In the genomic region with DNA sequence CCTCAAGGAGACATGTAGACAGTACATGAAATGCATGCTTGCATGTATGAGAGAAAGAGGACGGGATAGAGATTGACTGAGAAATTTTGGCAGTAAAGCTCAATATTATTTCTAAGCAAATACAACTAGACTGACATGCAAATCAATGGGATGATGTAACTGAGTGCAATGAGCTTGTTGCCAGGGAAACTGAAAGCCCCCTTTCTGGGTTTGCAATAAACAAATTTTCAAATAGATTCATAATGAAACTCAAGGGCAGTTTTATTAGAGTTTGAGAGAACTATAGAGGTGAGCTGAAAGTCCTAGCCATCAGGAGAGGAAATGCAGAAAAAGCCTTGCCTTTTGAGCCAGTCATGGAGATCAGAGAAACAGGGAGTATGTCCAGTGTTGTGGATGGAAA, we compare ENCODE assay signal across 24 mouse cellular contexts.
"Had no signal": no experiment of that assay in that cellular context is flagged by ENCODE, and none has a peak within 500 bp of the region (broad histone marks: within the 10 kb centered on the region; RNA-seq: fewer than 3 reads in every experiment).

No protein-coding gene starts in this region.

- DNase-seq: kidney, adult 11 months; kidney, adult 8-10 months; kidney, postnatal 10 days; kidney, postnatal 36 days; liver; lung, embryonic 14.5 days; lung, postnatal 10 days; lung, postnatal 36 days; right cerebral cortex, adult 18-20 months; right cerebral cortex, postnatal 25 days; spleen, adult 18-20 months; thymus, postnatal 36 days had no signal

- H3K9me3 ChIP-seq: intestine, embryonic 15.5 days; kidney, embryonic 15.5 days; limb, embryonic 10.5 days; limb, embryonic 13.5 days; liver, embryonic 12.5 days; liver, embryonic 15.5 days; megakaryocyte, embryonic 14.5 days; midbrain, embryonic 15.5 days; neural tube, embryonic 12.5 days; neural tube, embryonic 15.5 days; stomach, embryonic 15.5 days had no signal

- H3K9ac ChIP-seq: intestine, embryonic 15.5 days; kidney, embryonic 15.5 days; limb, embryonic 13.5 days; liver, embryonic 12.5 days; liver, embryonic 15.5 days; lung, embryonic 14.5 days; midbrain, embryonic 15.5 days; neural tube, embryonic 12.5 days; neural tube, embryonic 15.5 days; stomach, embryonic 15.5 days had no signal

- H3K27me3 ChIP-seq: intestine, embryonic 15.5 days; kidney, embryonic 15.5 days; limb, embryonic 13.5 days; liver, embryonic 12.5 days; liver, embryonic 15.5 days; megakaryocyte, embryonic 14.5 days; midbrain, embryonic 15.5 days; neural tube, embryonic 12.5 days; neural tube, embryonic 15.5 days; stomach, embryonic 15.5 days had no signal

- H3K4me3 ChIP-seq: intestine, embryonic 15.5 days; kidney, embryonic 15.5 days; limb, embryonic 10.5 days; limb, embryonic 13.5 days; liver, embryonic 12.5 days; liver, embryonic 15.5 days; megakaryocyte, embryonic 14.5 days; midbrain, embryonic 15.5 days; neural tube, embryonic 12.5 days; neural tube, embryonic 15.5 days; stomach, embryonic 15.5 days had no signal

- ATAC-seq: intestine, embryonic 15.5 days; liver, embryonic 12.5 days; midbrain, embryonic 15.5 days had no signal

- H3K36me3 ChIP-seq: intestine, embryonic 15.5 days; kidney, embryonic 15.5 days; limb, embryonic 10.5 days; limb, embryonic 13.5 days; liver, embryonic 12.5 days; liver, embryonic 15.5 days; midbrain, embryonic 15.5 days; neural tube, embryonic 12.5 days; neural tube, embryonic 15.5 days; stomach, embryonic 15.5 days had no signal

- H3K4me2 ChIP-seq: intestine, embryonic 15.5 days; kidney, embryonic 15.5 days; limb, embryonic 13.5 days; liver, embryonic 12.5 days; liver, embryonic 15.5 days; lung, embryonic 14.5 days; midbrain, embryonic 11.5 days; midbrain, embryonic 15.5 days; neural tube, embryonic 12.5 days; neural tube, embryonic 15.5 days; stomach, embryonic 15.5 days had no signal

- H3K27ac ChIP-seq: intestine, embryonic 15.5 days; kidney, embryonic 15.5 days; limb, embryonic 10.5 days; limb, embryonic 13.5 days; liver, embryonic 12.5 days; liver, embryonic 15.5 days; midbrain, embryonic 15.5 days; neural tube, embryonic 12.5 days; neural tube, embryonic 15.5 days; stomach, embryonic 15.5 days had no signal

- H3K4me1 ChIP-seq: intestine, embryonic 15.5 days; kidney, embryonic 15.5 days; limb, embryonic 10.5 days; limb, embryonic 13.5 days; liver, embryonic 12.5 days; liver, embryonic 15.5 days; megakaryocyte, embryonic 14.5 days; midbrain, embryonic 15.5 days; neural tube, embryonic 12.5 days; neural tube, embryonic 15.5 days; stomach, embryonic 15.5 days had no signal
